Mouse (Mus musculus) megakaryocyte-erythroid progenitor cell, adult 5-6 weeks (primary cell): Measurements from ENCODE around the gene Eln. TPM values are rescaled to one million over a fixed set of nuclear protein-coding genes. Genes with fewer than 3 reads are reported as not detected.

Experiments used
- total RNA-seq, 2 experiments: library from RNA; stranded (forward) in 1 of 2; stranded (reverse) in 1 of 2; fragments of 200-1000, 215-1000 nt in 1 of 2; fragments of >200 nt in 1 of 2; fragmentation: Nextera tagmentation in 1 of 2; gene quantifications; 2 replicates each; pipeline ENCODE4 v1.2.3; 2014 to 2017

The Eln gene
- total RNA-seq, 2 experiments from 2014 or later, result not detected

Other genes with a start within 250 kb of the Eln start
- 4.6 and 5.6 TPM in 2 replicates for gene Clip2, start 194.9 kb downstream of the Eln start, total RNA-seq (2014; fragmentation: Nextera tagmentation)
- gene Clip2, start 194.9 kb downstream of the Eln start, total RNA-seq (2017), result 7.0 and 8.3 TPM in 2 replicates
- gene Syna, start 187.2 kb downstream of the Eln start, total RNA-seq (2014; fragmentation: Nextera tagmentation), result not detected in 2 replicates
- gene Syna, start 187.2 kb downstream of the Eln start, total RNA-seq (2017), result not detected in 2 replicates
- 241 and 279 TPM in 2 replicates for gene Rfc2, start 166.0 kb downstream of the Eln start, total RNA-seq (2014; fragmentation: Nextera tagmentation)
- gene Rfc2, start 166.0 kb downstream of the Eln start, total RNA-seq (2017), result 113 and 125 TPM in 2 replicates
- gene Lat2, start 132.3 kb downstream of the Eln start, total RNA-seq (2014; fragmentation: Nextera tagmentation), result 8.5 and 9.8 TPM in 2 replicates
- 7.2 and 14.6 TPM in 2 replicates for gene Lat2, start 132.3 kb downstream of the Eln start, total RNA-seq (2017)
- gene Eif4h, start 107.8 kb downstream of the Eln start, total RNA-seq (2014; fragmentation: Nextera tagmentation), result 253 and 273 TPM in 2 replicates
- gene Eif4h, start 107.8 kb downstream of the Eln start, total RNA-seq (2017), result 220 and 233 TPM in 2 replicates
- 6.9 and 8.4 TPM in 2 replicates for gene Limk1, start 58.7 kb downstream of the Eln start, total RNA-seq (2014; fragmentation: Nextera tagmentation)
- 3.3 and 3.8 TPM in 2 replicates for gene Limk1, start 58.7 kb downstream of the Eln start, total RNA-seq (2017)
- gene Tmem270, start 159.4 kb upstream of the Eln start, total RNA-seq (2014; fragmentation: Nextera tagmentation), result not detected in 2 replicates
- not detected in 2 replicates for gene Tmem270, start 159.4 kb upstream of the Eln start, total RNA-seq (2017)
- 177 and 197 TPM in 2 replicates for gene Cldn13, start 168.2 kb upstream of the Eln start, total RNA-seq (2014; fragmentation: Nextera tagmentation)
- 55.6 and 123 TPM in 2 replicates for gene Cldn13, start 168.2 kb upstream of the Eln start, total RNA-seq (2017)
- 9.9 and 12.8 TPM in 2 replicates for gene Mettl27, start 185.0 kb upstream of the Eln start, total RNA-seq (2014; fragmentation: Nextera tagmentation)
- gene Mettl27, start 185.0 kb upstream of the Eln start, total RNA-seq (2017), result 6.5 and 18.5 TPM in 2 replicates
- not detected in 2 replicates for gene Cldn4, start 199.6 kb upstream of the Eln start, total RNA-seq (2014; fragmentation: Nextera tagmentation)
- not detected in 2 replicates for gene Cldn4, start 199.6 kb upstream of the Eln start, total RNA-seq (2017)
- not detected in 2 replicates for gene Cldn3, start 238.9 kb upstream of the Eln start, total RNA-seq (2014; fragmentation: Nextera tagmentation)
- gene Cldn3, start 238.9 kb upstream of the Eln start, total RNA-seq (2017), result not detected in 2 replicates